Mouse (Mus musculus) liver, embryonic 13.5 days (tissue): ENCODE measurements around the gene Sprr2e. TPM values are rescaled to one million over a fixed set of nuclear protein-coding genes. Genes with fewer than 3 reads are reported as not detected.

ENCODE experiments used
- ATAC-seq: fragments of 200-750 bp; cut with Nextera tagmentation; 2 replicates; pipeline ENCODE4 v1.8.0; 2017; ENCODE audit warnings: low read depth, mild to moderate bottlenecking, moderate number of reproducible peaks, moderate library complexity
- DNase-seq: peaks from one replicate; pipeline ENCODE4 v3.0.0; 2022
- H3K27ac ChIP-seq: fragments of 300-500 bp; sonication (generic); 2 replicates; pipeline ENCODE4 v1.5.1; 2015; ENCODE audit warnings: moderate library complexity, mild to moderate bottlenecking, inconsistent platforms
- H3K27me3 ChIP-seq: fragments of 300-500 bp; sonication (generic); 2 replicates; pipeline ENCODE4 v1.6.1; 2015; ENCODE audit warnings: mild to moderate bottlenecking, inconsistent platforms
- H3K36me3 ChIP-seq: fragments of 300-500 bp; sonication (generic); 2 replicates; pipeline ENCODE4 v1.6.1; 2015; ENCODE audit warnings: mild to moderate bottlenecking, inconsistent platforms
- H3K4me1 ChIP-seq: fragments of 300-500 bp; sonication (generic); replicated peaks from 2 replicates; pipeline ENCODE4 v1.6.1; 2015; ENCODE audit warnings: inconsistent platforms
- H3K4me2 ChIP-seq: fragments of 300-500 bp; sonication (generic); 2 replicates; pipeline ENCODE4 v1.6.1; 2015; ENCODE audit warnings: inconsistent platforms, mild to moderate bottlenecking, moderate library complexity
- H3K4me3 ChIP-seq: fragments of 300-500 bp; sonication (generic); replicated peaks from 2 replicates; pipeline ENCODE4 v1.5.1; 2015; ENCODE audit warnings: mild to moderate bottlenecking, inconsistent platforms
- H3K9ac ChIP-seq: fragments of 300-500 bp; sonication (generic); 2 replicates; pipeline ENCODE4 v1.6.1; 2015; ENCODE audit warnings: mild to moderate bottlenecking, inconsistent platforms
- H3K9me3 ChIP-seq: fragments of 300-500 bp; sonication (generic); replicated peaks from 2 replicates; pipeline ENCODE4 v1.6.1; 2016; ENCODE audit warnings: inconsistent platforms
- WGBS: fragments of 180-500 bp; shearing (Covaris S2); methylation state at CpG from one replicate; pipeline ENCODE4 v1.1.7; 2015; ENCODE audit not compliant: insufficient replicate concordance; 5-methylcytosine and 5-hydroxymethylcytosine counted together
- polyA plus RNA-seq: library from polyadenylated mRNA; unstranded; fragments of >200 nt; fragmentation: Nextera tagmentation; extraction: Ambion mirVana; gene quantifications from 2 replicates; pipeline ENCODE4 v1.2.1, GENCODE M21; 2015

Sprr2e gene
- not detected in 2 replicates for polyA plus RNA-seq

GRCm38 (mm10) chr3:92351843-92352242 lies at the start of gene Sprr2e:
TSS of gene Sprr2e (plus strand) at chr3:92352143.
- Histone ChIP-seq H3K9ac (no peak within 1 kb of the TSS), H3K4me1 (no peaks in the 10 kb centered on the region), H3K4me2 (no peak within 1 kb of the TSS), H3K27ac (no peak within 1 kb of the TSS), H3K4me3 (no peak within 1 kb of the TSS), H3K27me3 (no peaks in the 10 kb centered on the region), H3K36me3 (no peaks in the 10 kb centered on the region), H3K9me3 (no peaks in the 10 kb centered on the region)
- ATAC-seq: no peak
- 60% methylated on average over 2 of the region's 2 CpGs for WGBS
- DNase-seq: no peak

GRCm38 (mm10) chr3:92307406-92307805 lies 44.5 kb upstream of the Sprr2e start:
- H3K27ac ChIP-seq: no peak overlapping the region
- DNase-seq (no peak), ATAC-seq (no peak)
- H3K9me3 ChIP-seq: no peaks in the 10 kb centered on the region
- H3K9ac ChIP-seq: no peak overlapping the region
- no peaks in the 10 kb centered on the region for H3K4me1 ChIP-seq
- no peak overlapping the region for H3K4me3 ChIP-seq
- H3K4me2 ChIP-seq: no peak overlapping the region
- 81% methylated on average over 1 of the region's 1 CpGs for WGBS
- H3K27me3 ChIP-seq: no peaks in the 10 kb centered on the region
- H3K36me3 ChIP-seq: no peaks in the 10 kb centered on the region

GRCm38 (mm10) chr3:92316320-92316719 lies 35.6 kb upstream of the Sprr2e start, which contains the start of gene Sprr2b:
TSS of gene Sprr2b (plus strand) at chr3:92316620.
- Histone ChIP-seq H3K9ac (no peak within 1 kb of the TSS), H3K27me3 (no peaks in the 10 kb centered on the region), H3K36me3 (no peaks in the 10 kb centered on the region), H3K9me3 (no peaks in the 10 kb centered on the region), H3K27ac (no peak within 1 kb of the TSS), H3K4me1 (no peaks in the 10 kb centered on the region), H3K4me2 (no peak within 1 kb of the TSS), H3K4me3 (no peak within 1 kb of the TSS)
- WGBS: 49% methylated on average over 2 of the region's 2 CpGs
- DNase-seq: no peak
- ATAC-seq: no peak

- no peak overlapping the region for H3K9ac ChIP-seq
- no peaks in the 10 kb centered on the region for H3K4me1 ChIP-seq
- H3K4me2 ChIP-seq: no peak overlapping the region
- no peak overlapping the region for H3K27ac ChIP-seq
- H3K9me3 ChIP-seq: no peaks in the 10 kb centered on the region
- no peak for DNase-seq
- whole genome bisulfite sequencing: 48% methylated on average over 2 of the region's 2 CpGs
- H3K27me3 ChIP-seq: no peaks in the 10 kb centered on the region
- no peak overlapping the region for H3K4me3 ChIP-seq
- ATAC-seq: no peak
- no peaks in the 10 kb centered on the region for H3K36me3 ChIP-seq
Measured at GRCm38 (mm10) chr3:92317384-92317783, 34.6 kb upstream of the Sprr2e start.

GRCm38 (mm10) chr3:92336278-92336677 lies 15.7 kb upstream of the Sprr2e start:
- no peaks in the 10 kb centered on the region for H3K9me3 ChIP-seq
- H3K4me3 ChIP-seq: no peak overlapping the region
- WGBS: 63% methylated on average over 1 of the region's 1 CpGs
- DNase-seq: no peak
- no peak overlapping the region for H3K27ac ChIP-seq
- no peak overlapping the region for H3K4me2 ChIP-seq
- H3K4me1 ChIP-seq: no peaks in the 10 kb centered on the region
- no peak overlapping the region for H3K9ac ChIP-seq
- no peaks in the 10 kb centered on the region for H3K27me3 ChIP-seq
- H3K36me3 ChIP-seq: no peaks in the 10 kb centered on the region
- ATAC-seq: no peak

GRCm38 (mm10) chr3:92338840-92339239 lies 13.1 kb upstream of the Sprr2e start, which contains the start of gene Sprr2d:
TSS of gene Sprr2d (plus strand) at chr3:92339140.
- 78% methylated on average over 5 of the region's 5 CpGs for WGBS

GRCm38 (mm10) chr3:92361619-92362018 lies 9.7 kb downstream of the Sprr2e start:
- no peak for ATAC-seq

More at GRCm38 (mm10) chr3:92338840-92339239, 13.1 kb upstream of the Sprr2e start, which contains the start of gene Sprr2d:
- Histone ChIP-seq H3K9me3 (no peaks in the 10 kb centered on the region), H3K4me1 (no peaks in the 10 kb centered on the region), H3K9ac (no peak within 1 kb of the TSS), H3K36me3 (no peaks in the 10 kb centered on the region), H3K4me2 (no peak within 1 kb of the TSS), H3K4me3 (no peak within 1 kb of the TSS), H3K27ac (no peak within 1 kb of the TSS), H3K27me3 (no peaks in the 10 kb centered on the region)
- DNase-seq (no peak), ATAC-seq (no peak)

GRCm38 (mm10) chr3:92364887-92365286 lies 12.9 kb downstream of the Sprr2e start, which contains the start of gene Sprr2f:
TSS of gene Sprr2f (plus strand) at chr3:92365187.
- WGBS: 37% methylated on average over 3 of the region's 3 CpGs
- no peaks in the 10 kb centered on the region for H3K4me1 ChIP-seq
- H3K9ac ChIP-seq: no peak within 1 kb of the TSS
- H3K27ac ChIP-seq: no peak within 1 kb of the TSS
- DNase-seq (no peak), ATAC-seq (no peak)
- no peaks in the 10 kb centered on the region for H3K36me3 ChIP-seq
- no peak within 1 kb of the TSS for H3K4me2 ChIP-seq
- H3K9me3 ChIP-seq: no peaks in the 10 kb centered on the region
- no peak within 1 kb of the TSS for H3K4me3 ChIP-seq
- no peaks in the 10 kb centered on the region for H3K27me3 ChIP-seq

More at GRCm38 (mm10) chr3:92361619-92362018, 9.7 kb downstream of the Sprr2e start:
- no peak for DNase-seq
- Histone ChIP-seq H3K27ac (no peak overlapping the region), H3K9ac (no peak overlapping the region), H3K36me3 (no peaks in the 10 kb centered on the region), H3K4me2 (no peak overlapping the region), H3K9me3 (no peaks in the 10 kb centered on the region), H3K4me3 (no peak overlapping the region), H3K4me1 (no peaks in the 10 kb centered on the region), H3K27me3 (no peaks in the 10 kb centered on the region)

GRCm38 (mm10) chr3:92373613-92374012 lies 21.7 kb downstream of the Sprr2e start:
- ATAC-seq (no peak), DNase-seq (no peak)
- Histone ChIP-seq H3K4me1 (no peaks in the 10 kb centered on the region), H3K9me3 (no peaks in the 10 kb centered on the region), H3K27me3 (no peaks in the 10 kb centered on the region), H3K36me3 (no peaks in the 10 kb centered on the region), H3K4me2 (no peak overlapping the region), H3K4me3 (no peak overlapping the region), H3K9ac (no peak overlapping the region), H3K27ac (no peak overlapping the region)
- 48% methylated on average over 2 of the region's 2 CpGs for WGBS

GRCm38 (mm10) chr3:92385385-92385784 lies 33.4 kb downstream of the Sprr2e start, which contains the start of gene Sprr2h:
TSS of gene Sprr2h (plus strand) at chr3:92385685.
- no peak for DNase-seq
- Histone ChIP-seq H3K9me3 (no peaks in the 10 kb centered on the region), H3K27ac (no peak within 1 kb of the TSS), H3K4me2 (no peak within 1 kb of the TSS), H3K4me3 (no peak within 1 kb of the TSS), H3K9ac (no peak within 1 kb of the TSS), H3K36me3 (no peaks in the 10 kb centered on the region), H3K4me1 (no peaks in the 10 kb centered on the region), H3K27me3 (no peaks in the 10 kb centered on the region)
- WGBS: 39% methylated on average over 1 of the region's 1 CpGs
- no peak for ATAC-seq

DNA sequence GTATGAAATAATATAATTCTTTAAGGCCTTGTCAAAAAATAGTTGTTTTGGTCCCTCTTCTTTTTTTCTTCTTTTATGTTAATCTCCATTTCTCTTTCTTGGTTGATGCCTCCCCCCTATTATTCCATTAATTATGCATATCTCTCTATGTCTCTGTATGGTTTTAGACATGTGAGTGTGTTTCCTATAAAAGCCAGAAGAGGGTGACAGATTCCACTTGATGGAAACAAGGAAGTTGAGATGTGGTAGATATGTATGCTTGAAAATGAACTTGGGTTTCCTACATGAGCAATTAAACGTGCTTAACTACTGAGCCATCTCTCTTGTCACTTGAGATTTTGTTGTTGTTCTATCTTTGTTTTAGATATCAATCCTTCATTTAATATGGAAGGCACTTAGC lies 42.4 kb downstream of the Sprr2e start:
- no peak overlapping the region for H3K27ac ChIP-seq
- no peak overlapping the region for H3K4me3 ChIP-seq
- H3K27me3 ChIP-seq: no peaks in the 10 kb centered on the region
- H3K4me2 ChIP-seq: no peak overlapping the region
- WGBS: 24% methylated on average over 1 of the region's 1 CpGs
- no peaks in the 10 kb centered on the region for H3K9me3 ChIP-seq
- ATAC-seq (no peak), DNase-seq (no peak)
- H3K36me3 ChIP-seq: no peaks in the 10 kb centered on the region
- H3K4me1 ChIP-seq: no peaks in the 10 kb centered on the region
- H3K9ac ChIP-seq: no peak overlapping the region
